Comparison of ENCODE assay signal across 31 mouse cellular contexts in genomic region chr7:101416391-101416790, GRCm38 (mm10). TPM values are rescaled to one million over a fixed set of nuclear protein-coding genes. Genes with fewer than 3 reads are reported as not detected.
"Had no signal": no experiment of that assay in that cellular context is flagged by ENCODE, and none has a peak within 500 bp of the region (broad histone marks: within the 10 kb centered on the region; RNA-seq: fewer than 3 reads in every experiment).

No protein-coding gene starts in this region.

- H3K27ac ChIP-seq: hindbrain, embryonic 15.5 days; hindbrain, postnatal 0 days; kidney, embryonic 15.5 days; kidney, postnatal 0 days; limb, embryonic 12.5 days; limb, embryonic 15.5 days; liver, embryonic 12.5 days had no signal

- H3K4me2 ChIP-seq: heart, embryonic 12.5 days; hindbrain, embryonic 13.5 days; hindbrain, embryonic 15.5 days; kidney, embryonic 15.5 days; limb, embryonic 12.5 days; limb, embryonic 15.5 days; liver, embryonic 12.5 days had no signal

- H3K9me3 ChIP-seq: heart, embryonic 10.5 days; heart, embryonic 12.5 days; hindbrain, embryonic 13.5 days; hindbrain, embryonic 15.5 days; kidney, embryonic 15.5 days; limb, embryonic 12.5 days; limb, embryonic 15.5 days; liver, embryonic 12.5 days had no signal

- ATAC-seq: liver, embryonic 12.5 days had no signal

- H3K4me3 ChIP-seq: heart, embryonic 10.5 days; heart, embryonic 12.5 days; hindbrain, embryonic 13.5 days; hindbrain, embryonic 15.5 days; kidney, embryonic 15.5 days; limb, embryonic 12.5 days; limb, embryonic 15.5 days; liver, embryonic 12.5 days had no signal

- H3K9ac ChIP-seq: heart, embryonic 12.5 days; hindbrain, embryonic 13.5 days; hindbrain, embryonic 15.5 days; kidney, embryonic 15.5 days; limb, embryonic 12.5 days; limb, embryonic 15.5 days; liver, embryonic 12.5 days had no signal

- H3K36me3 ChIP-seq: hindbrain, embryonic 13.5 days; hindbrain, embryonic 15.5 days had no signal

- DNase-seq: gastrocnemius, postnatal 14 days; gastrocnemius, postnatal 36 days; heart, postnatal 10 days; heart, postnatal 36 days; kidney, adult 11 months; kidney, adult 2 months; kidney, adult 9 months; kidney, postnatal 14 days; kidney, postnatal 36 days; layer of hippocampus, adult 9-11 months; layer of hippocampus, postnatal 36 days; left cerebral cortex, postnatal 4 days had no signal

RNA-seq across cellular contexts. Expression of gene Gm45837, which starts 5.7 kb away (rescaled TPM):
- total RNA-seq: gastrocnemius, adult 18-20 months; heart, postnatal 10 days; heart, postnatal 36 days; hindbrain, postnatal 0 days; layer of hippocampus, postnatal 14 days; left cerebral cortex, postnatal 25 days; liver, adult 2 months had no signal
- polyA plus RNA-seq: gonadal fat pad, adult 2 months; heart, embryonic 10.5 days; heart, embryonic 14.5 days; hindbrain, embryonic 11.5 days; hindbrain, embryonic 13.5 days; hindbrain, embryonic 15.5 days; hindbrain, postnatal 0 days; intestine, embryonic 16.5 days; kidney, adult 2 months; large intestine, adult 2 months; limb, embryonic 12.5 days; liver, adult 2 months; liver, embryonic 12.5 days had no signal
